Mouse (Mus musculus): ENCODE measurements around the gene Nol6. TPM values are rescaled to one million over a fixed set of nuclear protein-coding genes. Genes with fewer than 3 reads are reported as not detected.
"Not testable (repeated sequence)": the region's sequence is repeated elsewhere in the genome, so short reads cannot be mapped to it uniquely, and the experiment has no call there.

Nol6 gene
- total RNA-seq, 4 experiments from 2014 or later, result 17.5 to 20.6 (median 18.8) TPM

- no peak for DNase-seq (ENCODE audit: low spot score)
Measured at GRCm38 (mm10) chr4:41084819-41085218, 39.4 kb downstream of the Nol6 start.

GRCm38 (mm10) chr4:41082803-41083202, 41.5 kb downstream of the Nol6 start:
- not testable (repeated sequence) for DNase-seq (ENCODE audit: low spot score)

- DNase-seq (ENCODE audit: low spot score), result no peak
Measured at GRCm38 (mm10) chr4:41081733-41082132, 42.5 kb downstream of the Nol6 start.

- DNase-seq (ENCODE audit: low spot score), result no peak
Measured at GRCm38 (mm10) chr4:41078726-41079125, 45.5 kb downstream of the Nol6 start.

- no peak for DNase-seq (ENCODE audit: low spot score)
Measured at GRCm38 (mm10) chr4:41074461-41074860, 49.8 kb downstream of the Nol6 start.

GRCm38 (mm10) chr4:41073008-41073817, 51.0 kb downstream of the Nol6 start:
- peak; percentile 11 for DNase-seq (ENCODE audit: low spot score)

- no peak for DNase-seq (ENCODE audit: low spot score)
Measured at GRCm38 (mm10) chr4:41071500-41072429, 52.5 kb downstream of the Nol6 start.

GRCm38 (mm10) chr4:41065196-41065595, 59.1 kb downstream of the Nol6 start:
- no peak for DNase-seq (ENCODE audit: low spot score)

Other genes with a start within 250 kb of the Nol6 start
- 1 to 10 TPM in 1 of 4 experiments, under 1 TPM in 2, not detected in 1; 0.82 to 1.3 (median 0.94) TPM for gene Spink4, start 204.4 kb downstream of the Nol6 start, total RNA-seq (2022)
- gene Bag1, start 176.2 kb downstream of the Nol6 start, total RNA-seq (2022), result 100 to 1,000 TPM; 252 to 291 (median 269) TPM
- 10 to 100 TPM; 32.2 to 39.2 (median 37.1) TPM for gene Chmp5, start 176.0 kb downstream of the Nol6 start, total RNA-seq (2022)
- gene Nfx1, start 153.5 kb downstream of the Nol6 start, total RNA-seq (2022), result 10 to 100 TPM; 18.8 to 24.0 (median 21.1) TPM
- 10 to 100 TPM; 24.2 to 36.7 (median 31.4) TPM for gene Aqp7, start 76.3 kb downstream of the Nol6 start, total RNA-seq (2022)
- gene Aqp3, start 26.3 kb downstream of the Nol6 start, total RNA-seq (2022), result not detected
- 100 to 1,000 TPM; 124 to 155 (median 142) TPM for gene Ube2r2, start 11.3 kb upstream of the Nol6 start, total RNA-seq (2022)
- 10 to 100 TPM; 52.5 to 65.4 (median 57.5) TPM for gene Ubap2, start 150.7 kb upstream of the Nol6 start, total RNA-seq (2022)
- 10 to 100 TPM; 22.9 to 35.5 (median 27.7) TPM for gene Dcaf12, start 190.4 kb upstream of the Nol6 start, total RNA-seq (2022)
- 10 to 100 TPM; 31.8 to 37.4 (median 33.7) TPM for gene Ubap1, start 224.5 kb upstream of the Nol6 start, total RNA-seq (2022)

All from heart, adult 8-10 months (tissue).